Mouse (Mus musculus): Measurements from ENCODE around the gene Adgrg7.

The Adgrg7 gene

GRCm38 (mm10) chr16:56715608-56716007 lies 80.0 kb downstream of the Adgrg7 start:
- in situ Hi-C loops (cut with MboI) = loop anchor here (25.0 kb wide), 2 partner anchors 778 to 897 kb away; partner anchors contain the start of genes Cep97 and Cmss1

- in situ Hi-C loops (cut with MboI) = loop anchor here (25.0 kb wide), 2 partner anchors 773 to 902 kb away; partner anchors contain the start of genes Cep97 and Cmss1
Observed at GRCm38 (mm10) chr16:56710071-56710470, 85.6 kb downstream of the Adgrg7 start.

DNA sequence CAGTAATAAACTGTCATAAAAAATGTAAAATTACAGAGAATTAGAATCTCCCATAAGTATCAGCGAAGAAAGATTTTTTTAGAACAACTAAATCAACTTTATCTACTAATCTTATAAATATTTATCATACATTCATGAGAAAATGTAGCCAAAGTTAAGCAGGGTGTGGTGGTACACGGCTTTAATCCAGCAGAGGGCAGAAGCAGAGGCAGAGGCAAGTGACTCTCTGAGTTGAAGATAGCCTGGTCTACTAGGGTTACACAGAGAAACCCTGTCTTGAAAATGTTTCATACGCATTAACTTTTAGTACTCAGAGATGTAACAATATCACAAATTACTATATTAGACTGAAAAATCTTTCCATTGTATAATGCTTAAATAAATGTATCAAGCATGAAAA lies 89.9 kb downstream of the Adgrg7 start:
- in situ Hi-C loops (cut with MboI) = loop anchor here (25.0 kb wide), 2 partner anchors 768 to 907 kb away; partner anchors contain the start of genes Cep97 and Cmss1

- in situ Hi-C loops (cut with MboI) = loop anchor here (25.0 kb wide), 2 partner anchors 764 to 911 kb away; partner anchors contain the start of genes Cep97 and Cmss1
Observed at GRCm38 (mm10) chr16:56700898-56701297, 94.8 kb downstream of the Adgrg7 start.

- in situ Hi-C loops (cut with MboI) = no loop called here
Observed at GRCm38 (mm10) chr16:56696448-56696847, 99.2 kb downstream of the Adgrg7 start.

GRCm38 (mm10) chr16:56690715-56691114 lies 104.9 kb downstream of the Adgrg7 start:
- in situ Hi-C loops (cut with MboI) = no loop called here

DNA sequence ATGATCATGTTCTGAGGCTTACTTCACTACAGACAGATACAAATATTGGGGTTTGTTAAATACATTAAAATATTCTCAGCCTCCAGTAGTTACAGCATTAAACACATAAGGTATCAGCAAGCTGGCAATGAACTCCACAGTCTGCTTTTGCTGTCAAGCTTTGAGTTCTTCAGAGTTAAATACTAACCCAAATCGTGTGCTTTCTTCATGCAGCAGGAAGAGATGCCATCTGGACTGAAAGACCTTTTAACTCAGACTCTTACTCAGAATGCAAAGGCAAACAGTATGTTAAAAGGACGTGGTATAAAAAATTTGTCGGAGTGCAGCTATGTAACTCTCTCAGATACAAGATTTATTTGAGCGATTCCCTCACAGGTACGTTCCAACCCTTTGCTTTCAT lies 108.9 kb downstream of the Adgrg7 start:
- in situ Hi-C loops (cut with MboI) = no loop called here

GRCm38 (mm10) chr16:56681010-56681645 lies 114.5 kb downstream of the Adgrg7 start:
- in situ Hi-C loops (cut with MboI) = no loop called here

DNA sequence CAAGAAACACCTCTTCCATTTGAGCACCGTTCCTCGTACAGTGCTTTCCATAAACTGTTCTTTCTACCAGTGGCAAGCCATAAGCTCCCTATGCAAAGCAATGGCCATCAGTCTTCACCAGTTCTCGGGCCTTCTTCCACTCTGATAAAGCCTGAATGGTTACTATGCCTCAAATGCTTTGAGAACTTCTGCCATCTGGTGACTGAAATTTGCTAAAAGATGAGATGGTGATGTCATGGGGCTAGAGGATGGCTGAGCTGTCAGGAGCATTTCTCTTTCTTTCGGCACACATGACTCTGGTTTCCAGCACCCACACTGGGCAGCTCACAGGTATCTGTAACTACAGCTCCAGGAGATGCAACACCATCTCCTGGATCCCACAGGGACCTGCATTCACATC lies 118.5 kb downstream of the Adgrg7 start:
- in situ Hi-C loops (cut with MboI) = no loop called here

Measured in mature B cell (primary cell).